Mouse (Mus musculus) urinary bladder, postnatal 36 days (tissue): ENCODE measurements around the gene Paqr7.
A peak's percentile ranks its signal among the peaks of the same experiment; 100 is the strongest.

ENCODE experiments used
- DNase-seq, 2 experiments: peaks; one replicate each; pipeline ENCODE4 v3.0.0; 2022; ENCODE audit warnings: low spot score in 2 of 2, mixed read lengths in 1 of 2

Gene Paqr7

DNA sequence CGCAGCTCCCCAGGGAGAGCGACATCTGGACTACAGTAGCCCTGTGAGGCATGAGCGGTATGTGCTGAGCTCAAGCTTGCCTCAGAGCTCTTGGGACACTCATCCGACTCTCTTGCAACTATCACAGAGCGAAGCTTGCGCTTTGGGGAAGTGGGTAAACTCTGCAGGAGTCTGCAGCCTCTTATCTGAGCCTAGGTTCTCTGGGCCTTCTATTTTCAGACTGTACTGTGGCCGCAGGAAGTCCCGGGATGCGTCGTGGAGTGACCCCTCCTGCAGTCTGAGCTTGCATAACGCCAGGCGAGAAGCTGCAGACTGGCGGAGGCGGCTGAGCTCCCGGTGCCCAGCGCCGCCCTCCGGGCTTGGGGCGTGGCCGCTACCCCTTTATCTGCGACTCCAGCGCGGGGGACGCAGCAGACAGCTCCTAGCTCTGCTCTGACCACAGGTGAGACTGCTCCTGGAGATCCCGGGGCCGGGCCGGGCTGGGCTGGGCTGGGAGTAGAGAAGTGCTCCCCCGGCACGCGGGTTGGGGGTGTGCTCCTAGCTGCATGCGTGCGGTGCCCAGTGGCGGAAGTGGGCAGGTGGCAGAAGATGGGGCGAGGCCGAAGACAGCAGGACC, at the start of gene Paqr7:
TSS of gene Paqr7 (plus strand) at position 103 of the 616 bp plus-strand sequence.
- peak; percentile 77 to 84 for DNase-seq

DNA sequence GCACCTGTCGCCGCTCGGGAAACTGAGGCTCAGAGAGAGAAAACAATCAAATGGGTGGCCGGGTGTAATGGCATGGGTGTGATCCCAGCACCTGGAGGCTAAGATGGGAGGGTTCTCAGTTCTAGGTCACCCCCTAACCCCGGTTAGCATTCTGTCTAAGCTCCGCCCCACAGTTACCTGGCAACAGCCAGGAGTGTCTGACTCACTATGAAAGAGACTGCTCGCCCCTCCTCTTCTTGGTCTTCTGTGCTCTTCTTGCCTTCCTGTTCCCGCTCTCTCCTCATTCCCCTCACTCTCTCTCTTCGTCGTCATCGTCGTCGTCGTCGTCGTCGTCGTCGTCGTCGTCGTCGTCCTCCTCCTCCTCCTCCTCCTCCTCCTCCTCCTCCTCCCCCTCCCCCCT, 48.5 kb upstream of the Paqr7 start:
- DNase-seq, result no peak

DNA sequence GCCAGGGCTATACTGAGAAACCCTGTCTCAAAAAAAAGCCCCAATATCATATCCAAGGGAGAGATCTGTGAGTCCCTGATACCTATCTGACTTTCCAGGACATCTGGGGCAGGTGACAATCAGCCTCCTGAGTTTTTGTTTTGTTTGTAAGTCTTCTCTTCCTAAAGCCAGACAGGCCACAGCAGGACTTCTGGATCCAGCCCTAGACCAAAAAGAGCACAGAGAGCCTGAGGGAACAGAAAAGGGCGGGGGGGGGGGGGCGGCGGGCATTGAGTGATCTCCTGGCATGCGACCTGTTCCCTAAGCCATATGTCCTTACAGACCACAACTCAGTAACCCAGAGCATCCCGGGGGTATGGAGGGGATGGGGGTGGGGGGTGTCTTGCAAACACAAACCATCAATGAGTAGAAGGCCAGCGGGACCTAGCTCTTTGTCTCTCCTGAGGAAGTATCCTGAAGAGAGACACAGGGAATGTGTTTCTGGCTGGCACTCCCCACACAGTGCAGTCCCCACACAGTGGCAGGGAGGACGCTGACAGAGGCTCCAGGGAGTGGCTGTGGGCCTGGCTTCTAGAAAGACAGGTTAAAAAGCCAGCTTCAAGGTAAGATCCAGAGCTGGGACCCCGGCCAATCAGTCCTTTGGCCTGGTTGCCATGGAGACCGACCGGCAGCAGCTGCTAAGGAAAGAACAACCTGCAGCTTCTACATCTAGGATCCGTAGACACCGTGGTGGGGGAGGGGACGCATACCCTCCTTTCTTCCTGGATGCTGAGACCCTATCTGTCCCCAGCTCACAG, 46.7 kb upstream of the Paqr7 start:
- DNase-seq, result no peak

DNA sequence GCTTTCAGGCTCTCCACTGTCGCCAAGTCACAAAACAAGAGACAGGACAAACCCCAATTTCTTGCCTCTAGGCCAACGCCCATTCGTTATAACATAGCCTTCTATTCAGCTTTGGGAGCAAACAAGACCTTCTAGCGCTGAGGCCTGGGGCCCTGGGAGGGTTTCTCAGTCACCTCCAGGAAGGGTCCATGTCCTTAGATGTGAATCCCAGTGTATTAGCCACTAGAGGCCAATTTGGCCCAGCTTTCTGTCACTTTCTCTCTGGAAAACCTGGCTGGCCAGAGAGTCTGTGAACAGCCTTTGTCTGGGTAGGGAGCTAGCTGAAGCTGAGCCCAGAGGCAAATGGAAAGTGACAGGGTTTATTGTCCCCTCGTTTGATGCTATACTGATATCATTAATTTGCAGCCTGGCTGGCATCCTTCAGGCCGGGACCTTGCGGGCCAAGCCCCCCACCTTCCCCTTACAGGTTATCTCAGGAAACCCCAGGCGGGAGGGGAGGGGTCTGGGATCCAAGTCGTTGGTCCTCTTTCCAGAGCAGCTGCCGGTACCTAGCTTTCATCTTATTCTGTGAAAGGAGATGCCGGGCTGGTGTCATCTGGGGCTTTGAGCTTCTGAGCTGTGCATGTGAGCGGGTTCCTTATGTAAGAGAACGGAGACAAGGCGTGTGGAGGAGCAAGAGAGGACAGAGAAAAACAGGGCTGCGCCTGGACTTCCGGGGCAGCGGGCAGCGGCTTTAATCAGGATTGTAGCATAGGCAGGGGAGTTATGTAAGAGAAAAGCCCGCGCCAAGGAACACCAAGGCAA, 45.9 kb upstream of the Paqr7 start:
- no peak for DNase-seq

DNA sequence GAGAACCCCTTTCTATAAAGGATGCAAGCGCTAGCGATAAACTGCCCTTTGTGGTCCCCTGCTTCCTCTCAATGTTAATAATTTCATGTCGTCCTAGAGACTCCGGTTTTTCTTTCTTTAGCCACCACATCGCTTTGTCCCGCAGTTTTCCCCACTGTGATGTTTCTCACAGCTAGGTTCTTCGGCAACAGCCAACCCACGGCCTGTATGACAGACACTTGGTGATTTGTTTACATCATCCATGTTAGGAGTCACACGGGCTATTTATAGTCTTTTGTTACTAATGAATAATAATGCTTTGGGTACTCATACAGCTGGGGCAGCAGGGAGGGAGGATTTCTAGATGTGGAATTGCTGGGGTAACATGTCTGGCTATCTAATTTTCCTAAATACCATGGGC, 45.0 kb upstream of the Paqr7 start:
- DNase-seq, result no peak

DNA sequence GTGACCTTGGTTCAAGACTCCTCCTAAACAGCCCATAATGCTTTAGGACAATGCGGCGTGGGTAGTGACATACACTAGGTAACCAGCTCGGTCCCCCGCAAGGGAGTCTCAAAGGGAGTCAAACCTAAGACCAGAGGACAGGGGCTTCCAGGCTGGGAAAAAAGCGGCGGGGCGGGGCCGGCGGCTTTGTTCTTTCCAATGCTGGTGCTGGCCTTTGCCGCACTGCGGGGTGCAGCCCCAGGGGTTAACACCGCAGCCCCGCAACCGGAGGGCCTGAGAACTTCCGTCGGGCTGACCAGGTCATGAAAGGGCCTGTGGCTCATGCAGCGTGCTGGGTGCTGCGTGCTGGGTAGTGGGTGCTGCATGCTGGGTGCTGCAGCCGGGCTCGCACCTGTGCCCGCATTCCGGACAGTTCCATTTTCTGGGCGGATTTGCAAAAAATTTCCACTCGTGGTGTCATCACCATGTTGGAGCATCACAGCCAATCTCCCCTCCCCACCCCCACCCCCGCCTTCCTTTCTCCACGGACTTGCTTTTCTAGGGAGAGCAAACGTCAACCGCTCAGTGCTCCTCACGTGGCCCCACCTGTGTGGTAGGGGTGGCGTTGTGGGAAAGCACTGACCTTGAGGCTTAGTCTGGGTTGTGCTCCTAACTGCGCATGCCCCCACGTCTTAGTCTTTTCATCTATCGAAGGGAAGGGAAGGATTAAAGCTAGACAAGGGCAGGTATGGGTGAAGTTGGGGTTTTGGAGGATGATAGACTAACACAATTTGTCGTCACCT, 42.7 kb upstream of the Paqr7 start:
- DNase-seq, result no peak

DNA sequence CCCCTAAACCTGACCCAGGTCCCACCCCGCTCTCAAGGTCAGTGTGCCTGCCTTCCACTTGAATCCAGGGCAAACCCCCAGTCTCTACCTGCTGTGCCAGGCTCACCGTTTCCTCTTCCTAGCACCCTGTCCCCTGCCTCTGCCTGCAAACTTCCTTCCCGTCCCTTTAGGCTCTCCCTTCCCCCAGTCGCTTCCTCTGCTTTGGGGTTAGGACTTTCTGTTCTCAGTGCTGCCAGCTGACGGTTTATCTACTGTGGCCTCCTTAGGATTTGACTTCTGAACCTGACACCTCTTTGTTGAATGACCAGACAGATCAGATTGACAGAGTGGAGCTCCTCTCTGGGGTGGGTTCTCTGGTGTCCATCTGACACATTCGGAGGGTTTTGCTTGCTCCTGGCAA, 41.2 kb upstream of the Paqr7 start:
- DNase-seq, result no peak

DNA sequence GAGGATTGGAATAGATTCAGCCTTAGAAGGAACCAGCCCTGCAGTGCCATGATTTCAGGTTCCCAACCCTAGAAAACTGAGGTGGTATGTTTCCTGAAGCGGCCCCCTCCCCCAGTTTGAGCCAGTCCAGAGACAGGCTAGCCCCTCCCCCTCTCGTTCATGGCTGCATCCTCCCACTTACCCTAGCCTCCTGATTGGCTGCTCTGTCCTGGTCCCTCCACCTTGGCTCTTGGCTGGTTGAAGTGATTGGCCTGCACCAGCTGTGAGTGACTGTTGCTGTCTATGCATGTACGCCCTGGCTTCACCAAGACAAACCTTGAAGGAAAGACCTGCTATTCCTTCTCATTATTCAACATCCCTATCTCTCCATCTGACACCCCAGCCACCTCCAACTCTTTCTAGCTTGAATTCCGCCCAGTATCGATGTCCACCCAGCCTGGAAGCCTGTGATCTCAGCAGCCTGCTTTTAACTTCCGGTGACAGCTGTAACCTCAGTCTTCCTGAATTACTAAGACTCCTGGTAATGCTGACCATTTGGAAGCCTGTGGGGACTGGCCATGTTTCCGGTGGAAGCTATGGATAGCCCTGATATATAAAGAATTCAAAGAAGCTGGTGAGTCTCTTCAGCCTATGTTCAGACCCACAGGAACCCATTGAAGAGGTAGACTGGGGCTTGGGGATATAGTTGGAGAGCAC, 39.2 kb upstream of the Paqr7 start:
- DNase-seq, result no peak

DNA sequence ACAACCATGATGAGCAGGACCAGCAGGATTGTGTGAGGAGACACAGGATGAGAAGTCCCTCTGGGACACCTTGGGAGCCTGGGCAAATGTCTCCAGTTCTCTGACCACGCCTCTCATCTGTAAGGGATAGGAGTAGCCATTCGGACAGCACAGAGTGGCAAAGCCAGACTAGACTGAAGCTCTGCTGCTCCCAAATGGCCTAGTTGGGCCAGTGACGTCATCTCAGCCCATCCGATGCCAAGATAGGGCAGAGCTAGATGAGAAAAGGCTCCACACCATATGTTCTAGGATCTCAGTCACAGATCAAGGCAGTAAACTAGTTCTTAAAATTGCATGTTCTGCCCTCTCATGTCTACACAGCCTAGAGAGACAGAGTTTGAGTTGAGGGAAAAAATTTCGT, 37.6 kb upstream of the Paqr7 start:
- no peak for DNase-seq

DNA sequence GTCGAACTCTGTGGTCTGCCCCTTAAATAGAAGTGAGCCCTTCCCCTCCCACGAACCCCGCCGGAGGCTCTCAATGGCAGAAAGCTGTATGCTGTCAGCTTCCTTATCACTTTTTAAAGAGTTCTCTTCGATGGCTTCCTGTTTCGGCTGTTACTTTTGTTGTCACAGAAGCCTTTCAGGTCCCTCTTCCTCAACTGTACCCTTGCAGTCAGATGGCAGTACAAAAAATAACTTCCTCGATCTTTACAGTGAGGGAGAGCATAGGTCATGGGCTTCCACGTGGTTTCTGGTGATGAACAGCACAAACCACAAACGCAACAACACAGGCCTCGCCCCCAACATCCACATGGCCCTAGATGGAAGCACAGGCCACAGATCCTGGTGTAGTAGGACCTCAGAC, 36.2 kb upstream of the Paqr7 start:
- no peak for DNase-seq

DNA sequence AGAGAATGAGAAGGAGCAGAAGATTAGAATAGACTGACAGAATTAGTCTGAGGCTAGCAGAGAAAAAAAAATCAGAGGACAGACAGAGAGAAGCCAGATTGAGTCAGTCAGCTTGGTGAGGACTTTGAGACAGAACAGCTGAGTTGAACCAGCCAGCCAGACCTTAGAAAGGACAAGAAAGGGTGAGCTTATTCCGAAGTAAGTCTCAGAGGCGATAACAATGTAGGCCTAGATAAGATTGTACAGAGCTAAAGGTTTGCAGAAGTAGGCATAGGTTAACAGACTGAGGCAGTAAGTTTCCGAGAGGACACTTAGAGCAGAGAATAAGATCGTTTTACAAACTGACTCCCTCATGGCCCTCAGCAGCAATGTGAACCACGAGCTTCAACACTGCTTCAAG, 35.2 kb upstream of the Paqr7 start:
- DNase-seq, result no peak

DNA sequence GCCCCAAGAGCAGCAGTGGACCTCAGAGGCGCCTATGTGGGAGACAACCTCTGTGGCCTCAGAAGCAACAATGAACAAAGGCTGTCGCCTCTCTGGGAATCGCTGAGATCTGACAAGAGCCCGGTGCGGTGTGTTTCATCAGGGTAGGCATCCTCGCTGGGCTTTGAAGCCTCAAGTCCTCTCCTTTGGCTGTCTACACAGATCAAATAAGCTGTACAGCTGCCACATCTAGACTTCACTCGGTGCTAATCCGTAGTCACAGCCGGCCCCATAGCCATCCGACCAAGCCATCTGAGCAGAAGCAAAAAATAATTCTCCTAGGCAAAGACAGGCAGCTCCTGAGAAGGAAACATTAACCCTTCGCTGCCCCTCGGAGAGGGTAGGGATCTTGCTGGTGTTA, 30.7 kb upstream of the Paqr7 start:
- DNase-seq, result no peak

DNA sequence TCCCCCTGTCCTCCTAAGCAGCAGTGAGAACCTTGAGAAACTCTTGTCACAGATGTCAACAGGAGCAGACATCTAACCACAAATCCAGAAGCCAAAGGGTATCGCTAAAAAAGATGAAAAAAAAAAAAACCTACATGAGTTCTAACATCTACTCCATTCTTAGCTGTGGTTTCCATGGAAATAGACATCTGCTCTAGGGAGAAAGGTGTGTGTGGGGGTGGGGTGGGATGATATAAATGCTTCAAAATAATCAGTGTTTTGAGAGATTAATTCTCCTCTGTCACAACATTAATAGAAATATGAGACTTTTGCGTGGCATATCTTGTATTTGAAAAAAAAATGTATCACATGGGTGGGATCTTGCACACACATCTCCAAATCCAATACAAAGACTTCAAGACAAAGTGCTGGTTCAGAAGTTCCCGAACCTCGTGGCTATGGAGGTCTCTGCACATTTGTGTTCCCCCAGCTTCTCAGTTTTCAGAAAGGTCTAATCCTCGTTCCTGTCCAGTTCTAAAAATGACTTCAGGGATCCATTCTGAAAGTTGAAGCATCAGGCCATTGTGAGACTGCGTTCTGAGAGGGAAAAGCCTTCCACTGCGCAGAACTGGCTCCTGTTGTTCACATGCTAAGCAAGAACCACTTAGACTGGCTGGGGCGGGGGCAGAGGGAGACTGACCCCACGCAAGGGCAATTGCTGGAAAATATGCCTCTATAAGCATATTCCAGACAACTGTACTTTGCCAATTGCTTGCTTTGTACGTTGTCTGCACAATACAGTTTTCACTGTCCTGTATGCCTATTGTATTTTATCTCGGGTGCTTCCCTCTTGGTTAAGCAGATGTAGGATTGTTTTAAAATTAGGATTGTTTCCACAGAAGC, 29.9 kb upstream of the Paqr7 start:
- no peak for DNase-seq

DNA sequence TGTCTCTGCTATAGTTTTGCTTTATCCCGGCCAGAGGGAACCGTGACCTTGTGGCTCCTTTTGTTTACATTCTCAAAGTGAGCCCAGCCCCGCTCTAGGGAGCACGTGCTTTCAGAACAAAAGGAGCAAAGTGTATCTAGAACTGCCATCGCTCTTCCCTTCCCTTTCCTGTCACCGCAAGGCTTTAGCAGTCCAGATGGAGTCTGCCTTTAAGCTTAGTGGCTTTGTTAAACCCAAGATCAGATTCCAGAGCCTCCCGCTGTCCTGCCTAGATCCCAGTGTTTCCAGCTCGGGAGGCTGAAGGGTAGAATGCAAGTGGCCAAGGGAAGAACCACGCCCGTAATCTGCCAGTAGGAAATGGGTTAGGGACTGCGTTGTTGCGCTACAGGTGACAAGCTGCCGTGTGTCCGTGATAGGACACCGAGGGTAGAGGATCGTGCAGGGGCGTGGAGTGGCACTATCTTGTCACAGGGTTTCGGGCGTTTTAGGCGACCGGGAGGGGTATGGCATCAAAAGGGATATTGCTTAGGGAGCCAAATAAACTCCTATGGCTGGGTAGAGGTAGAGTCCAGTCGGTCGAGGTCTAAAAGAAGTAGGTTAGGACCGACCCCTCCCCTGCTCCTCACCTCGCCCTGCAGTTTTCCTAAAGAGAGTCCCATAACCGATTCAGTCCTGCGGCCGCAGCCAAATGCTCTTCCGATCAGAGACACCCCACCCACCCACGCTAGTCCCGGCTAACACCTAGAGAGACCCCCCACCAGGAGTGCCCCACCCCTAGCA, 28.9 kb upstream of the Paqr7 start:
- DNase-seq, result peak in 1 of 2 experiments; percentile 44

DNA sequence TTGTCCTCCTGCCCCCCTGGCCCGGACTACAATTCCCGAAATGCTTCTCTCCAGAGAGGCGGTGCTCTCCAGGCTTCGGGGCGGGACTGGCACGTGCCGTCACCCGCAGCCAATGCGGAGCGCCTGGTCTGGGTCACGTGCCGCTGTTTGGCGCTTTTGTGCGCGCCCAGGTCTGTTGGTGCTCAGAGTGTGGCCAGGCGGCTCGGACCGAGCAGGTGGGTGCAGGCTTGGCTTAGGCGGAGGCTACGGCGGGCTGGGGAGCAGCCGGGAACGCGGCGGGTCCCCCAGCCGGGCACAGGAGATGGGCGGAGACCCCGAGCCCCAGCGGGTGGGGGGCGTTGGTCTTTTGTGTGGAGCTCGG, 28.3 kb upstream of the Paqr7 start, which contains the start of gene Stmn1:
TSS of gene Stmn1 (plus strand) at position 106 of the 361 bp plus-strand sequence.
- DNase-seq, result peak; percentile 86 to 95

DNA sequence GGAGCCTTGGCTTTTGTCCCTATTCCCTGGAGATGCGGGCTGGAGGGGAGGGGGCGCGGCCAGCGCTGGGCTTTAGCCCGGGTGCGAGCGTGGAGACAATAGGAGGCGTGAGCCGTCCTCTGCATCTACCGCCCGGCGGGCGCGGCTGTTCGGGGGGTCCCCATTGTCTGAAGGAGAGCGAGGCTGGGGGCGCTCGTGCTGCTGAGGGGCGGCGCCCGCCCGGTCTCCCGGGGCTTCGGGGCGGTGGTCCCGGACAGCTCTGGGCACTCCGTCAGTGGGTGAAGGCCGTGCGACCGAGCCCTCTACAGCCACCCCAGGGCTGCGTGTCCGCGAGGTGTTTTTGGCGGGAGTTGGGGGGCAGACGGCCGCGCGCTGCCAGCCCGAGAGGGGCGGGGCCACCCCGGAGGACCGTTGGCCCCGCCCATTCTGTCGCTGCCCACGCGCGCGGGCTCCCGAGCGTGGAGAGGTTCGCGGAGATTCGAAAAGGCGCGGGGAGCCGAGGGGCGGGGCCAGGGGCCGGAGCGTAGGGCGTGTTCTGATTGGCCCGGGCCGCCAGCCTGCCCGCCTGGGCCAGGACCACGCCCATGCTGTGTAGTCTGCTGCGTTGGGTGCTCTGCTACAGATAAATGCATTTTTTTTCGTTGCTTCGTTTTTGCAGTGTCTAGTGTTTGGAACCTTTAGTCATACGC, 27.8 kb upstream of the Paqr7 start:
- DNase-seq, result peak; percentile 92 to 93

DNA sequence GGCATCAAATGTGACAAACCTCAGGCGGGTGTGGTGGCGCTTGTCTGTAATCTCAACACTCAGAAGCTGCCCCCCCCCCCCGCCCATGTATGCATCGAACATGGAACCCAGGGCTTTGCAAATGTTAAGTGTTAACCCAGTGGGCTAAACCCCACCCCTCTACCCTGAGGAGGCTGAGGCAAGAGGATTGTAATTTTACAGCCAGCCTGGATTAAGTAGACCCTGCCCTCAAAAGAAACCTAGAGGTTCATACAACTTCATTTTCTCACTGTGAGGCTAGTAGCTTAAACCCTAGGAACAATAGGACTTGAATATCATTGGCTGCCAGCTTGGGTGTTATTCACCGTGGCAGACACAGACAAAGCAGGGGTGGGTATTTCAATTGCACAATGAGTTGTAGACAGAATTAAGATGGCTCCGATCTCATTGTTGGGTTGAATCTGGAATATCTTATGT, 27.1 kb upstream of the Paqr7 start:
- no peak for DNase-seq

DNA sequence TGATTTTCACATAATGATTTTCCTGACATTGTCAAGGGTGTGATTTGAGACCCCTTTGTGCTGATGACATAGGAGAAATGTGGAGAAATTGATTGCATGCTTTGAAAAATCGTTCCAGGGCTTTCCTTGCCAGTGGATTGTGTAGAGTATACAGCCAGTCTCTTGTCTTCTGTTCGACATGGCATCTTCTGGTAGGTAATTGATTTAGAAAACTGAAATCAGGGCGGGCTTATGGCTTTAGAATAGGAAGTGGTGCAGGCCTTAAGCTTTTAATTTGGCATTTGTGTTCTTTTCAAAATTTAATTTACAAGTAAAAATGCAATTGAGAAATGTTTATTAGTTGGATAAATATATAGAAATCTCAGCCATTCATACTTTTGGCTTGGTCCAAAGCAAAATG, 26.5 kb upstream of the Paqr7 start:
- DNase-seq, result no peak

DNA sequence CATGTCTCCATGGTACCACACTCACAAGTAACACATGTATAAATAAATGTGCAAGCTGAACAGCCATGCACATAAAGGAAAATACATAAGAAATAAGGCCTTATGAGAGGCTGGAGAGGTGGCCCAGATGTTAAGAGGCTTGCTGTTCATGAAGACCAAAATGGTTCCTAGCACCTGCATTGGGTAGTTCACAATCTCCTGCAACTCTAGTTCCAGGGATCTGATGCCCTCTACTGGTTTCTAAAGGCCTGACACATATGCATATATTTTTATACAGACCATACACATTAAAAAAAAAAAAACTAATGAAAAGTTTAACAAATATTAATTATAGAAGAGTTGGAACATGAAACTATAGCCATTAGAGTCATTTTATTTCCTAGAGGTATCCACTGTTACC, 25.0 kb upstream of the Paqr7 start:
- no peak for DNase-seq
